Mouse (Mus musculus): ENCODE measurements around the gene Xrcc5. TPM values are rescaled to one million over a fixed set of nuclear protein-coding genes. Genes with fewer than 3 reads are reported as not detected.

Gene Xrcc5
- polyA plus RNA-seq, 1 experiment from 2014 or later, result 52.3 TPM

- peaks cover 15% of the 10 kb centered on the region for H3K4me1 ChIP-seq (ENCODE audit: control insufficient read depth, insufficient read depth, low read length)
- no peak overlapping the region for H3K4me3 ChIP-seq (ENCODE audit: low read depth, low read length)
- H3K27ac ChIP-seq (ENCODE audit: low read depth, low read length), result no peak overlapping the region
- ATAC-seq (ENCODE audit: low FRiP score) (no peak), DNase-seq (ENCODE audit: low spot score, missing footprints) (no peak)
- no peak overlapping the region for H3K9ac ChIP-seq (ENCODE audit: low read length)
- no peaks in the 10 kb centered on the region for H3K36me3 ChIP-seq (ENCODE audit: control insufficient read depth, insufficient read depth, low read length)
- WGBS, result 91% methylated on average over 4 of the region's 4 CpGs
- no peak overlapping the region for H3K4me2 ChIP-seq
- H3K9me3 ChIP-seq (ENCODE audit: control insufficient read depth, low read length), result no peaks in the 10 kb centered on the region
- no peaks in the 10 kb centered on the region for H3K27me3 ChIP-seq (ENCODE audit: control insufficient read depth, insufficient read depth, low read length)
These were observed 16.3 kb upstream of the Xrcc5 start for GRCm38 (mm10) chr1:72290896-72291295.

- WGBS, result 94% methylated on average over 4 of the region's 4 CpGs
- Histone ChIP-seq H3K27me3 (ENCODE audit: control insufficient read depth, insufficient read depth, low read length) (no peaks in the 10 kb centered on the region), H3K4me3 (ENCODE audit: low read depth, low read length) (no peak overlapping the region), H3K4me1 (ENCODE audit: control insufficient read depth, insufficient read depth, low read length) (peaks cover 10% of the 10 kb centered on the region), H3K4me2 (no peak overlapping the region), H3K9me3 (ENCODE audit: control insufficient read depth, low read length) (no peaks in the 10 kb centered on the region), H3K9ac (ENCODE audit: low read length) (no peak overlapping the region), H3K36me3 (ENCODE audit: control insufficient read depth, insufficient read depth, low read length) (no peaks in the 10 kb centered on the region), H3K27ac (ENCODE audit: low read depth, low read length) (no peak overlapping the region)
- no peak for ATAC-seq (ENCODE audit: low FRiP score)
- peak; percentile 12 for DNase-seq (ENCODE audit: low spot score, missing footprints)
These were observed 15.8 kb upstream of the Xrcc5 start for GRCm38 (mm10) chr1:72291421-72291820.

GRCm38 (mm10) chr1:72291925-72292324 is 15.3 kb upstream of the Xrcc5 start:
- DNase-seq (ENCODE audit: low spot score, missing footprints), result peak; percentile 4
- ATAC-seq (ENCODE audit: low FRiP score), result no peak
- no peak overlapping the region for H3K27ac ChIP-seq (ENCODE audit: low read depth, low read length)
- no peaks in the 10 kb centered on the region for H3K9me3 ChIP-seq (ENCODE audit: control insufficient read depth, low read length)
- H3K36me3 ChIP-seq (ENCODE audit: control insufficient read depth, insufficient read depth, low read length), result no peaks in the 10 kb centered on the region
- no peak overlapping the region for H3K4me3 ChIP-seq (ENCODE audit: low read depth, low read length)
- no peak overlapping the region for H3K9ac ChIP-seq (ENCODE audit: low read length)
- WGBS, result 92% methylated on average over 2 of the region's 2 CpGs
- H3K4me2 ChIP-seq, result no peak overlapping the region
- H3K27me3 ChIP-seq (ENCODE audit: control insufficient read depth, insufficient read depth, low read length), result no peaks in the 10 kb centered on the region
- H3K4me1 ChIP-seq (ENCODE audit: control insufficient read depth, insufficient read depth, low read length), result peaks cover 5% of the 10 kb centered on the region; the same call in 1 of the 2 replicates

- H3K4me3 ChIP-seq (ENCODE audit: low read depth, low read length), result no peak overlapping the region
- H3K27ac ChIP-seq (ENCODE audit: low read depth, low read length), result no peak overlapping the region
- WGBS, result 75% methylated on average over 4 of the region's 4 CpGs
- peak; percentile 12 for DNase-seq (ENCODE audit: low spot score, missing footprints)
- no peaks in the 10 kb centered on the region for H3K4me1 ChIP-seq (ENCODE audit: control insufficient read depth, insufficient read depth, low read length)
- H3K9me3 ChIP-seq (ENCODE audit: control insufficient read depth, low read length), result no peaks in the 10 kb centered on the region
- H3K9ac ChIP-seq (ENCODE audit: low read length), result no peak overlapping the region
- H3K4me2 ChIP-seq, result no peak overlapping the region
- no peaks in the 10 kb centered on the region for H3K36me3 ChIP-seq (ENCODE audit: control insufficient read depth, insufficient read depth, low read length)
- no peak for ATAC-seq (ENCODE audit: low FRiP score)
- H3K27me3 ChIP-seq (ENCODE audit: control insufficient read depth, insufficient read depth, low read length), result no peaks in the 10 kb centered on the region
These were observed 13.2 kb upstream of the Xrcc5 start for GRCm38 (mm10) chr1:72293869-72294663.

GRCm38 (mm10) chr1:72295746-72296145 is 11.5 kb upstream of the Xrcc5 start:
- H3K9ac ChIP-seq (ENCODE audit: low read length), result no peak overlapping the region
- no peak for DNase-seq (ENCODE audit: low spot score, missing footprints)
- no peaks in the 10 kb centered on the region for H3K9me3 ChIP-seq (ENCODE audit: control insufficient read depth, low read length)
- H3K4me2 ChIP-seq, result no peak overlapping the region
- 85% methylated on average over 8 of the region's 8 CpGs for WGBS
- H3K27me3 ChIP-seq (ENCODE audit: control insufficient read depth, insufficient read depth, low read length), result no peaks in the 10 kb centered on the region
- no peaks in the 10 kb centered on the region for H3K4me1 ChIP-seq (ENCODE audit: control insufficient read depth, insufficient read depth, low read length)
- H3K4me3 ChIP-seq (ENCODE audit: low read depth, low read length), result no peak overlapping the region
- no peaks in the 10 kb centered on the region for H3K36me3 ChIP-seq (ENCODE audit: control insufficient read depth, insufficient read depth, low read length)
- H3K27ac ChIP-seq (ENCODE audit: low read depth, low read length), result no peak overlapping the region
- no peak for ATAC-seq (ENCODE audit: low FRiP score)

GRCm38 (mm10) chr1:72301845-72302244 is 5.4 kb upstream of the Xrcc5 start:
- H3K9me3 ChIP-seq (ENCODE audit: control insufficient read depth, low read length), result no peaks in the 10 kb centered on the region
- no peak overlapping the region for H3K9ac ChIP-seq (ENCODE audit: low read length)
- whole genome bisulfite sequencing, result 88% methylated on average over 1 of the region's 1 CpGs
- no peak overlapping the region for H3K4me3 ChIP-seq (ENCODE audit: low read depth, low read length)
- no peak for ATAC-seq (ENCODE audit: low FRiP score)
- H3K4me1 ChIP-seq (ENCODE audit: control insufficient read depth, insufficient read depth, low read length), result no peaks in the 10 kb centered on the region
- no peaks in the 10 kb centered on the region for H3K36me3 ChIP-seq (ENCODE audit: control insufficient read depth, insufficient read depth, low read length)
- H3K4me2 ChIP-seq, result no peak overlapping the region
- H3K27ac ChIP-seq (ENCODE audit: low read depth, low read length), result no peak overlapping the region
- H3K27me3 ChIP-seq (ENCODE audit: control insufficient read depth, insufficient read depth, low read length), result no peaks in the 10 kb centered on the region
- DNase-seq (ENCODE audit: low spot score, missing footprints), result no peak

- H3K4me1 ChIP-seq (ENCODE audit: control insufficient read depth, insufficient read depth, low read length), result peaks cover 7% of the 10 kb centered on the region; the same call in 1 of the 2 replicates
- 61% methylated on average over 3 of the region's 3 CpGs for WGBS
- no peaks in the 10 kb centered on the region for H3K9me3 ChIP-seq (ENCODE audit: control insufficient read depth, low read length)
- H3K4me3 ChIP-seq (ENCODE audit: low read depth, low read length), result no peak overlapping the region
- H3K36me3 ChIP-seq (ENCODE audit: control insufficient read depth, insufficient read depth, low read length), result no peaks in the 10 kb centered on the region
- H3K9ac ChIP-seq (ENCODE audit: low read length), result no peak overlapping the region
- H3K4me2 ChIP-seq, result no peak overlapping the region
- no peaks in the 10 kb centered on the region for H3K27me3 ChIP-seq (ENCODE audit: control insufficient read depth, insufficient read depth, low read length)
- H3K27ac ChIP-seq (ENCODE audit: low read depth, low read length), result no peak overlapping the region; the same call in 1 of the 2 replicates
- ATAC-seq (ENCODE audit: low FRiP score) (no peak), DNase-seq (ENCODE audit: low spot score, missing footprints) (peak; percentile 86)
These were observed 980 bp upstream of the Xrcc5 start for GRCm38 (mm10) chr1:72306241-72306640.

GRCm38 (mm10) chr1:72306679-72307181 is 491 bp upstream of the Xrcc5 start:
- ATAC-seq (ENCODE audit: low FRiP score) (peak; percentile 87), DNase-seq (ENCODE audit: low spot score, missing footprints) (no peak)
- no peaks in the 10 kb centered on the region for H3K27me3 ChIP-seq (ENCODE audit: control insufficient read depth, insufficient read depth, low read length)
- H3K4me3 ChIP-seq (ENCODE audit: low read depth, low read length), result peak overlapping the region; percentile 48
- H3K27ac ChIP-seq (ENCODE audit: low read depth, low read length), result peak overlapping the region; percentile 72
- peak overlapping the region; percentile 51 for H3K4me2 ChIP-seq
- 4% methylated on average over 11 of the region's 11 CpGs for WGBS
- H3K36me3 ChIP-seq (ENCODE audit: control insufficient read depth, insufficient read depth, low read length), result no peaks in the 10 kb centered on the region
- H3K9ac ChIP-seq (ENCODE audit: low read length), result peak overlapping the region; percentile 75
- H3K9me3 ChIP-seq (ENCODE audit: control insufficient read depth, low read length), result no peaks in the 10 kb centered on the region
- peaks cover 7% of the 10 kb centered on the region; the same call in 1 of the 2 replicates for H3K4me1 ChIP-seq (ENCODE audit: control insufficient read depth, insufficient read depth, low read length)

- ATAC-seq (ENCODE audit: low FRiP score), result no peak
- peaks cover 7% of the 10 kb centered on the region; the same call in 1 of the 2 replicates for H3K4me1 ChIP-seq (ENCODE audit: control insufficient read depth, insufficient read depth, low read length)
- no peaks in the 10 kb centered on the region for H3K27me3 ChIP-seq (ENCODE audit: control insufficient read depth, insufficient read depth, low read length)
- 72% methylated on average over 4 of the region's 4 CpGs for WGBS
- H3K27ac ChIP-seq (ENCODE audit: low read depth, low read length), result no peak overlapping the region
- no peaks in the 10 kb centered on the region for H3K36me3 ChIP-seq (ENCODE audit: control insufficient read depth, insufficient read depth, low read length)
- H3K4me3 ChIP-seq (ENCODE audit: low read depth, low read length), result no peak overlapping the region
- no peak overlapping the region for H3K9ac ChIP-seq (ENCODE audit: low read length)
- peak; percentile 68 for DNase-seq (ENCODE audit: low spot score, missing footprints)
- H3K9me3 ChIP-seq (ENCODE audit: control insufficient read depth, low read length), result no peaks in the 10 kb centered on the region
- H3K4me2 ChIP-seq, result no peak overlapping the region
These were observed 1.7 kb downstream of the Xrcc5 start for GRCm38 (mm10) chr1:72308919-72309318.
